Mouse (Mus musculus): ENCODE results near the gene Appbp2.
"Not testable (repeated sequence)": the region's sequence is repeated elsewhere in the genome, so short reads cannot be mapped to it uniquely, and the experiment has no call there.

Appbp2 gene

GRCm38 (mm10) chr11:85223248-85223647, 11.7 kb downstream of the Appbp2 start:
- DNase-seq (ENCODE audit: low spot score) = no peak

DNA sequence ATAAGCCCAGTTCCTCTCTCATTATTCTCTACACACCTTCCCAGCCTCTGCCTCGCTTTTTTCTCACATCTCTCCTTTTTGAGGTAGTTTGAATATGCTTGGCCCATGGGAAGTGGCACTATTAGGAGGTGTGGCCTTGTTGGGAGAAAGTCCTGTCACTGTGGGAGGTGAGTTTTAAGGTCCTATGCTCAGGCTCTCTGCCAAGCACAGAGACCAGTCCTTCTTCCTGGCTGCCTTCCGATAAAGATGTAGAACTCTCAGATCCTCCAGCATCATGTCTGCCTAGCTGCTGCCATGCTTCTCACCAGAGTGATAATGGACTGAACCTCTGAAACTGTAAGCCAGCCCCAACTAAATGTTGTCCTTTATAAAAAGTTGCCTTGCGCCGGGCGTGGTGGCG, 12.4 kb downstream of the Appbp2 start:
- no peak for DNase-seq (ENCODE audit: low spot score)

DNA sequence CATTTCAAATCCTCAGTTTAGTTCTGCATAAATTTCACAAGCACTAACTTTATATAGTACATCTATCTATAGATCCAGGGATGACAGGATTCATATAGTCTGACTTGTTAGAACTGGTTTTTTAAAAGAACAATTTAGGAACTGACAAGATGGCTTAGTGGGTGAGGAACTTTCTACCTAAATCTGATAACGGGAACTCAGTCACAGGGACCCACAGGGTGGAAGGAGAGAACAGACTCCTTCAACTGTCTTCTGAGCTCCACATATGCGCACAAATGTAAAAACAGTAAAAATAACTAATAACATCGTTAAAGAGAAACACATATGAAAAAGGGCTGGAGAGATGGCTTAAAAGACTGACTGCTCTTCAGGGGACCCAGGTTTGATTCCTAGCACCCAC, 15.9 kb downstream of the Appbp2 start:
- no peak for DNase-seq (ENCODE audit: low spot score)

GRCm38 (mm10) chr11:85214679-85215078, 20.3 kb downstream of the Appbp2 start:
- DNase-seq (ENCODE audit: low spot score) = no peak

- DNase-seq (ENCODE audit: low spot score) = no peak
These were observed 21.7 kb downstream of the Appbp2 start for GRCm38 (mm10) chr11:85213215-85213614.

- DNase-seq (ENCODE audit: low spot score) = no peak
These were observed 23.8 kb downstream of the Appbp2 start for GRCm38 (mm10) chr11:85211151-85211550.

DNA sequence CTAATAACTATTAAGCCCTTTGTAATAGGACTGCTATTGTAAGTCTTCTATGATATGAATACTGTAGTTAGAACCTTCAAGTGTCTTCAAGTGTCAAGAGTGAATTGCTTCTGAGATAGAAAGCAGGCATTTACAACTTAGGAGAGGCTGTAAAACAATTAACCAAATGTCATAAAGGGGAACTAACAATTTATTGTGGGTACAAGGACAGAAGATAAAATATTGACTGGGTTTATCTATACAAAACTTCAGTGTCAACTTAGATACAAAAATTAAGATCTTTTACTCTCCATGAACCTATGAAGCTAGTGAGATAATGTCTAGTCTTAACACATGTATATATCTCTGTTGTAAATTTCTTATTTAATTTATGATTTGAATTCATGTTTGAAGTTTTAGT, 28.7 kb downstream of the Appbp2 start:
- no peak for DNase-seq (ENCODE audit: low spot score)

- no peak for DNase-seq (ENCODE audit: low spot score)
These were observed 36.0 kb downstream of the Appbp2 start for GRCm38 (mm10) chr11:85198906-85199305.

DNA sequence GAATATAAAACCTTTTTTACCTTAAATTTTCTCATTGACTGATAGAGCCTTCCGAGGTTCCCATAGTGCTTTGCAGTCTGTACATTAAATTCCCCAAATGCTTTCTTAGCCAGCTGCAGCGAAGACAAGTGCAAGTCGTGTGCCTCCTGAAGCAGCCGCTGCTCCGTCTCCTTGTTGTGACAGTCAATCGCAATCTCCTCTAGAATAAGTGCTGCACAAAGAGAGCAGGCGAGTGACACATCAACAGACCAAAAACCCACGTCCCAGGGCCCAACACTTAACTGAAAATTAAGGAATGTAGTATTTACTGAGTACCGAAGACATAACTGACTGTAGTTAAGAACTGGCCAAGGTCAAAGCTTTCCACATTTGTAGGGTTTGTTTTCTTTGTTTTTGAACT, 38.9 kb downstream of the Appbp2 start:
- DNase-seq (ENCODE audit: low spot score) = no peak

GRCm38 (mm10) chr11:85194206-85194605, 40.7 kb downstream of the Appbp2 start:
- DNase-seq (ENCODE audit: low spot score) = no peak

GRCm38 (mm10) chr11:85190741-85191140, 44.2 kb downstream of the Appbp2 start:
- no peak for DNase-seq (ENCODE audit: low spot score)

- DNase-seq (ENCODE audit: low spot score) = no peak
These were observed 45.8 kb downstream of the Appbp2 start for GRCm38 (mm10) chr11:85189110-85189509.

GRCm38 (mm10) chr11:85184839-85185238, 50.1 kb downstream of the Appbp2 start:
- DNase-seq (ENCODE audit: low spot score) = no peak

DNA sequence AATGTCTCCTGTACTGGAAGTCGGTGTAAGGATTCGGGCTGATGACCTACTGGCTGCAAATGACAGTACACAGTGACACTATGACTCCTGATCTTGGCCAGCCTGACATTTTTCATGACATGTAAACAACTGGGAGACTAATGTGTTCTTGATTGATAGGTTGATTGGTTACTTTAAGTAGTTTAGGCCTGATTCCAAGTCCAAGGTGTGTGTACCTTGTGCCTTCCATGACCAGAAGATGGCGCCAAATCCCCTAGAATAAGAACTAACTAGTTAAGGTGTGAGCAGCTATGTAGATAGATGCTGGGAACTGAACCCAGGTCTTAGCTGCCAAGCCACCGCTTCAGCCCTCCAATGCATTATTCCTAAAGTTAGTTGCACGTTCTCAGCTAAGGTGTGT, 50.8 kb downstream of the Appbp2 start:
- peak; percentile 65 for DNase-seq (ENCODE audit: low spot score)

- DNase-seq (ENCODE audit: low spot score) = no peak
These were observed 51.6 kb downstream of the Appbp2 start for GRCm38 (mm10) chr11:85183284-85183779.

DNA sequence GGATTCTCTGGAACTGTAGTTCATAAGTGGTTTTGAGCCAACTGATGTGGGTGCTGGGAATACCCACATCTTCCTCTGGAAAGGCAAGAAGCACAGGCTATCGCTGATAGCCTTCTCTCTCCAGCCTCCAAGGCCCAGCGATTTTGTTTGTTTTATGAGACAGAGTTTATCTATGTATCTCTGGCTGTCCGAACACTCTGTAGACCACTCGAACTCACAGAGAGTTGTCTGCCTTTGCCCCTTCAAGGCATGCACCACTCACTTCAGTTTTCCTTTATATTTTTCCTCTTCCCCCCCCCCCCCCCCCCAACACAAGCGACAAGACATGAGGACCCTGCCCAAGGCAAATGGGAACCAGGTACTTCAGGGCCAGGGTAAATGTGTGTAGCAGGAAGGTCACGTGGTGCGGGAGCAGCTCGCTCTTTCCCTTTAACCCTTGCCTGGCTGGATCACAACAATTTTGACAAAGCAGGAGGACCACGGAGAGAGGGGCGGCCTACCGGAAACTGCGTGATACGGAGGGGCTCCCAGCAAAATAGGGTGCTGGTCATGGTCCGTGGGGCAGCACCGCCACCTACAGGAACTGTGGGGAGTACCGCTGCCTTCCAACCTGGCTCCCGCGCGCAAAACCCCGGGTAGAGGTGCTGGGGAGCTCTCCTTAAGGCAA, 52.2 kb downstream of the Appbp2 start:
- peak; percentile 89 for DNase-seq (ENCODE audit: low spot score)

GRCm38 (mm10) chr11:85178413-85178812, 56.5 kb downstream of the Appbp2 start:
- no peak for DNase-seq (ENCODE audit: low spot score)

- no peak for DNase-seq (ENCODE audit: low spot score)
These were observed 57.2 kb downstream of the Appbp2 start for GRCm38 (mm10) chr11:85177761-85178160.

- DNase-seq (ENCODE audit: low spot score) = no peak
These were observed 59.0 kb downstream of the Appbp2 start for GRCm38 (mm10) chr11:85175941-85176340.

GRCm38 (mm10) chr11:85170833-85171232, 64.1 kb downstream of the Appbp2 start:
- DNase-seq (ENCODE audit: low spot score) = no peak

DNA sequence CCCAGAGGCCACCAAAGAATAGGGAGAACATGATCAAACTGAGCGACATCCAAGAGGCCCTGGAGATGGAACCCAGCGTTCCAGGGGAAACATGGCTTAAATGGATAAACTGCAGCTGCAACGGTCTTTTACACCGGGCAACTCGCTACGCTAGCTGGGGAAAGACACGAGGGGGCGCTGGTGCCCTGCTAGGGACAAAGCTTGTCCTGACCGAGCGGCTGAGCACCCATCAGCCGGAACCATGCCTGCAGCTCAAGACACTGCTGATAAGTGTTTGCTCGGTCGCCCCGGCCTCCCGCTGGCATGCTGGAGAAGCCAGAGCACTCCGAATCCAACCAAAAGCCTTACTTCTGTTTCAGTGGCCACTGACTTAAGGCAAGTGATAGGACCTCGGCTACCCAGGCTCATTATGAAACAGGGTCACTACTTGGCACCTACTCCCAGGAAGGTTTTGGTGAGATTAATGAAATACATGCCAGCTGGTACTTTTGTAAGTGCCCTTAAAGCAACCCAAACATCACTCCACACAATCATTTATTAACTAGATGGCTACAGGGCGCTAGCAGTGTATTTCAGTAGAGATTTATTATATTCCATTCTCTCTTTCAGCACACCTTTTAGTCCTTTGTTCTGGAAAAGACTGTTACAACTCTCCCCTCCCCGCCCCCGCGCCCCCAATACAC, 64.7 kb downstream of the Appbp2 start, which contains the start of gene 1700125H20Rik:
Gene 1700125H20Rik, plus strand, starts transcription at position 347 of the 683 bp plus-strand sequence.
- peak; percentile 97 for DNase-seq (ENCODE audit: low spot score)

DNA sequence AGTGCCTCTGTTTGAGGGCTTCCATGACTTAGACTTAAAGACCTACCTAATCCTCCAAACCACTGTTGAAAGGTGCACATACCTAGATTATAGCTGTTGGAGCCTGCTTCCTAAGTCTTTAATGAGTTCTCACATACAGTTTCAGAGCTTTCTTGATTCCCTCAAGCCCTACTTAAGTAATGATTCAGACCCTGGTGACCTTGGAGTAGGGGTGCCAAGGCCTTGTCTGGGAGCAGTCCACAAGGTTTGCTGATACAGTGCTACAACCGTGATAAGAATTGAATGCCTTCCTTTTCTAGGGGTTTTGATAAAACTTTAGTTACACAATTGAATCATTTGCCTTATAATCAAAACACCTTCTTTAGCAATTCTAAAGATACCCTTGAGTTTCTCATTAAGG, 67.4 kb downstream of the Appbp2 start:
- DNase-seq (ENCODE audit: low spot score) = no peak

- DNase-seq (ENCODE audit: low spot score) = no peak
These were observed 70.6 kb downstream of the Appbp2 start for GRCm38 (mm10) chr11:85164371-85164770.

- not testable (repeated sequence) for DNase-seq (ENCODE audit: low spot score)
These were observed 71.9 kb downstream of the Appbp2 start for GRCm38 (mm10) chr11:85163014-85163413.
